Mouse (Mus musculus): ENCODE results near the gene Diaph2. TPM values are rescaled to one million over a fixed set of nuclear protein-coding genes. Genes with fewer than 3 reads are reported as not detected.

The Diaph2 gene
- polyA plus RNA-seq, 1 experiment = 13.2 TPM

- Histone ChIP-seq H3K4me1 (ENCODE audit: control insufficient read depth, insufficient read depth, low read length) (no peaks in the 10 kb centered on the region), H3K4me3 (replicated peaks; ENCODE audit: control insufficient read depth, low read depth, low read length) (no peak overlapping the region), H3K27ac (ENCODE audit: control insufficient read depth, insufficient read depth, low read depth, low read length, poor library complexity) (no peak overlapping the region)
- WGBS = 79% methylated on average over 12 of the region's 12 CpGs
- TF ChIP-seq CTCF (IDR thresholded peaks at IDR 0.05; ENCODE audit: control insufficient read depth, insufficient read depth, low read length) (no peak), POLR2A (IDR thresholded peaks at IDR 0.05; ENCODE audit: borderline replicate concordance, control insufficient read depth, low read depth, low read length) (no peak)
These were observed 753.3 kb downstream of the Diaph2 start for GRCm38 (mm10) chrX:130502680-130503464.

- TF ChIP-seq CTCF (IDR thresholded peaks at IDR 0.05; ENCODE audit: control insufficient read depth, insufficient read depth, low read length) = no peak
- no peak for TF ChIP-seq POLR2A (IDR thresholded peaks at IDR 0.05; ENCODE audit: borderline replicate concordance, control insufficient read depth, low read depth, low read length)
- Histone ChIP-seq H3K4me1 (ENCODE audit: control insufficient read depth, insufficient read depth, low read length) (no peaks in the 10 kb centered on the region), H3K27ac (ENCODE audit: control insufficient read depth, insufficient read depth, low read depth, low read length, poor library complexity) (no peak overlapping the region), H3K4me3 (replicated peaks; ENCODE audit: control insufficient read depth, low read depth, low read length) (no peak overlapping the region)
- WGBS = 72% methylated on average over 3 of the region's 3 CpGs
These were observed 753.9 kb downstream of the Diaph2 start for GRCm38 (mm10) chrX:130503465-130503860.

DNA sequence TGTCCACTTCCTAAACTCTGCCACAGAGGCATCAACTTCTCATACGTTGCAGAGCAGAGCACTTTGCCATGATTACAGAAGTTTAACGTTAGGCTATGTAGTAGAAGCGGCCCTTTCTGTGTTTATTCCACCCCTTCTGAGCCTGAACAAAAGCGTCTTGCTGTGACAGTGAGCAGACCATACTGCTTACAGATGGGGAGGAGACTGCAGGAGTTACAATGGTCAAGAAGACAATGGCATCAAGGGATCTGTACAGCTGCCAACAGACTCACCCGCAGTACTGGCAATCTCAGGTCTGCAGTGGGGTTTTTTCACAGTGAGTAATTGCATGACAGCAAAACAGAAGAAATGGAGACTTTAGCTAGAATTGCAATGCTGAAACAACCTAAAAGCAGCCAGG, 756.1 kb downstream of the Diaph2 start:
- TF ChIP-seq POLR2A (IDR thresholded peaks at IDR 0.05; ENCODE audit: borderline replicate concordance, control insufficient read depth, low read depth, low read length) (no peak), CTCF (IDR thresholded peaks at IDR 0.05; ENCODE audit: control insufficient read depth, insufficient read depth, low read length) (no peak)
- Histone ChIP-seq H3K27ac (ENCODE audit: control insufficient read depth, insufficient read depth, low read depth, low read length, poor library complexity) (no peak overlapping the region), H3K4me3 (replicated peaks; ENCODE audit: control insufficient read depth, low read depth, low read length) (no peak overlapping the region), H3K4me1 (ENCODE audit: control insufficient read depth, insufficient read depth, low read length) (no peaks in the 10 kb centered on the region)
- WGBS = 54% methylated on average over 5 of the region's 5 CpGs

Measured in bone marrow, adult 2 months (tissue).